Mouse (Mus musculus): ENCODE measurements around the gene Lzic.

DNA sequence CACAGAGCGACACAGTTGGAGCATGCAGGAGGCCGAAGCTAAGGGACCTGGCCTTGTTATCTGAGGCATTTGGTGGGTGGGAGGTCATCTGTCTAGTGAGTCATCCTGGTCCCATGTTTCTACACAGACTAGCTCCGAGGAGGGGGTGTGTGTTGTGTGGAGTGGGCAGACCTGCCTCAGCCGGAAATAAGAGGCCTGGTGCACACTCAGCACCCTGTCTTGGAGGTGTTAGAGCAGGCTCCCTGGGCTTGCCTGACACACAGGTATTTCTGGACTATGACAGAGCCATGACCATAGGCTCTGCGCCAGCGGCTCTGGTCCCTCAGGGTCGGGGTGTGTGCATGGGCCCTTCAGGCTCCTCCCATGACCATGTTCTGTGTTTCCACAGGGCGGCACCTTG, 54.4 kb downstream of the Lzic start:
- TF ChIP-seq POLR2A (IDR thresholded peaks at IDR 0.05; ENCODE audit: insufficient read depth, low read depth, low read length) (no peak), CTCF (IDR thresholded peaks at IDR 0.05) (no peak)
